Mouse (Mus musculus): ENCODE results near the gene Dusp28. TPM values are rescaled to one million over a fixed set of nuclear protein-coding genes. Genes with fewer than 3 reads are reported as not detected.

Dusp28 gene
- total and polyA plus RNA-seq, 3 experiments = 11.9 to 12.0 TPM; not detected in 1

DNA sequence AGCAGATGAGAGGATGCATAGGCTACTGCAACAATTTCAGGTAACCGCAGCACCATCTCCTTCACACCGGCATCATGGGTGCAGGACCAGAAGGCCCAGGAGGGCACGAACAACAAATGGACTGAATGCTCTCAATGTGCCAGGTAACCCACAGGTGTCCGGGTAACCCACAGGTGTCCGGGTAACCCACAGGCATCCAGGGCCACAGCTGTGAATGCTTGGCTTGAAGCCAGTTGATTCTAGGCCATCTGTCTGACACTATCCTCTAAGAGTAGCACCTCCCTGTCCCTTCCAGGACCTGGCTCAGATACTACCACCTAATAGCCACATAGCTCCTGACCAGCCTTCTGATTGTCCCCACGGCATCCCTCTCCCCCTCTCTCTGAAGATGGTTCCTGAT is 24.8 kb upstream of the Dusp28 start:
- Histone ChIP-seq H3K4me1 (ENCODE audit: control insufficient read depth in 1 of 2, insufficient read depth in 2 of 2, low read length in 2 of 2) (no peaks in the 10 kb centered on the region), H3K79me2 (ENCODE audit: control insufficient read depth, insufficient read depth, low read length, poor library complexity) (no peaks in the 10 kb centered on the region), H3K36me3 (ENCODE audit: control insufficient read depth in 1 of 2, insufficient read depth in 2 of 2, low read length in 2 of 2) (no peaks in the 10 kb centered on the region), H3K9ac (ENCODE audit: control insufficient read depth, low read depth, low read length, poor library complexity, severe bottlenecking) (no peak overlapping the region), H3K27ac (ENCODE audit: control insufficient read depth, low read depth, low read length) (no peak overlapping the region), H3K4me3 (ENCODE audit: control insufficient read depth in 1 of 2, insufficient read depth in 1 of 2, low read depth in 2 of 2, low read length in 2 of 2) (no peak overlapping the region), H3K27me3 (ENCODE audit: control insufficient read depth in 1 of 2, insufficient read depth in 2 of 2, low read length in 2 of 2) (no peaks in the 10 kb centered on the region), H3K9me3 (replicated peaks; ENCODE audit: insufficient read depth, low read length) (no peaks in the 10 kb centered on the region)
- DNase-seq (ENCODE audit: low read depth, low spot score) = no peak
- TF ChIP-seq ZMIZ1 (IDR thresholded peaks at IDR 0.05; ENCODE audit: low read depth, low read length) (no peak), POLR2A (IDR thresholded peaks at IDR 0.05; ENCODE audit: control insufficient read depth in 1 of 2, insufficient read depth in 1 of 2, low read depth in 1 of 2, low read length in 2 of 2, poor library complexity in 1 of 2) (no peak), MAZ (IDR thresholded peaks at IDR 0.05; ENCODE audit: low read depth, low read length) (no peak), MYB (IDR thresholded peaks at IDR 0.05; ENCODE audit: low read depth, low read length) (no peak), ETS1 (IDR thresholded peaks at IDR 0.05; ENCODE audit: low read depth, low read length) (no peak), MAFK (IDR thresholded peaks at IDR 0.05; ENCODE audit: borderline replicate concordance, low read depth, low read length) (no peak), GABPA (IDR thresholded peaks at IDR 0.05; ENCODE audit: low read depth, low read length) (no peak), CHD1 (IDR thresholded peaks at IDR 0.05; ENCODE audit: low read depth, low read length) (no peak), SMC3 (IDR thresholded peaks at IDR 0.05; ENCODE audit: low read depth, low read length) (no peak), NRF1 (IDR thresholded peaks at IDR 0.05; ENCODE audit: insufficient read depth, low read depth, low read length, poor library complexity, severe bottlenecking) (no peak), ZC3H11A (IDR thresholded peaks at IDR 0.05; ENCODE audit: low read depth, low read length) (no peak)

DNA sequence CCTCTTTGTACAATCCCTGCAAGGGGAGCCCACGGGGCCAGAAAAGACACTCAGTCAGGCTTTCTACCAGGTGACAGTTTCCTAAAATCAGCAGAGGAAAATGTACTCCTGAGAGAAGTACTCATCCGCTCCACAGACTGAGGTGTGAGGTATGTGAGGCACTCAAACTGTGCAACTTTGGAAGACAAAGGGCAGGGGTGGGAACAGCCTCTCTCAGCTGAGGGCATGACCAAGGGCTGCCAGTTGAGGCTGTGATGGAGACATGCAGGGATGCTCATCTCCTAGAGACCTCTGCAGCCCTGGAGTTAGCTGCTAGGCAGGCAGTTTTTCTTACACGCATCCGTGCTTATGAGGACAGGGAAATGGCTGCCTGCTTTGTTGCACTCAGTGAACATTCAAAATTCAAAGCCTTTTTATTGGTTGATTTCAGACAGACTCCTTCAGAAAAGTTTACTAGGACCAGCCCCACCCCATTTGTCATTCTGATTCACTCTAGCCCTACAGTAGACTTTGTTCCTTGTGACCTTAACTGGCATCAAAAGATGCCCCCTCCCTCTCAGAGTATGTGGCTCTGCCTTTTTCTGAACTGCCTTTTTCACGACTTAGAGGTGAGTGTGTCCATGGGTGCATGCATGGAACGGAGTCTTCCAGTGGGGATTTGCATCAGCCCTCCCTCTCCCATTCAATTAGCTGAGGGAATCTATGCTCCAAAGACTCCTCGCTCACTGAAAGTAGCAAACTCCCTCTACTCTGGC is 17.7 kb upstream of the Dusp28 start:
- no peaks in the 10 kb centered on the region for H3K79me2 ChIP-seq (ENCODE audit: control insufficient read depth, insufficient read depth, low read length, poor library complexity)
- H3K36me3 ChIP-seq (ENCODE audit: control insufficient read depth in 1 of 2, insufficient read depth in 2 of 2, low read length in 2 of 2) = no peaks in the 10 kb centered on the region
- H3K27me3 ChIP-seq (ENCODE audit: control insufficient read depth in 1 of 2, insufficient read depth in 2 of 2, low read length in 2 of 2) = no peaks in the 10 kb centered on the region
- H3K9ac ChIP-seq (ENCODE audit: control insufficient read depth, low read depth, low read length, poor library complexity, severe bottlenecking) = no peak overlapping the region
- DNase-seq (ENCODE audit: low read depth, low spot score) = no peak
- no peaks in the 10 kb centered on the region for H3K9me3 ChIP-seq (replicated peaks; ENCODE audit: insufficient read depth, low read length)
- TF ChIP-seq MYC (IDR thresholded peaks at IDR 0.05; ENCODE audit: low read depth, low read length) (no peak), NRF1 (IDR thresholded peaks at IDR 0.05; ENCODE audit: insufficient read depth, low read depth, low read length, poor library complexity, severe bottlenecking) (no peak), RCOR1 (IDR thresholded peaks at IDR 0.05; ENCODE audit: low read depth, low read length) (no peak), POLR2AphosphoS5 (IDR thresholded peaks at IDR 0.05; ENCODE audit: borderline replicate concordance, low read depth, low read length) (no peak), NELFE (IDR thresholded peaks at IDR 0.05; ENCODE audit: low read depth, low read length) (no peak), ZNF384 (IDR thresholded peaks at IDR 0.05; ENCODE audit: low read depth, low read length) (no peak), MYB (IDR thresholded peaks at IDR 0.05; ENCODE audit: low read depth, low read length) (no peak), ELF1 (IDR thresholded peaks at IDR 0.05; ENCODE audit: low read depth, low read length) (no peak), SIN3A (IDR thresholded peaks at IDR 0.05; ENCODE audit: low read length) (no peak), BHLHE40 (IDR thresholded peaks at IDR 0.05; ENCODE audit: borderline replicate concordance, low read depth, low read length) (no peak), ZC3H11A (IDR thresholded peaks at IDR 0.05; ENCODE audit: low read depth, low read length) (no peak), UBTF (IDR thresholded peaks at IDR 0.05; ENCODE audit: borderline replicate concordance, insufficient read depth, low read depth, low read length) (no peak), MAFK (IDR thresholded peaks at IDR 0.05; ENCODE audit: borderline replicate concordance, low read depth, low read length) (no peak), TCF12 (IDR thresholded peaks at IDR 0.05; ENCODE audit: low read depth, low read length) (no peak), E2F4 (IDR thresholded peaks at IDR 0.05; ENCODE audit: borderline replicate concordance, low read depth, low read length) (no peak), RAD21 (IDR thresholded peaks at IDR 0.05; ENCODE audit: low read depth, low read length) (no peak)
- H3K4me1 ChIP-seq (ENCODE audit: control insufficient read depth in 1 of 2, insufficient read depth in 2 of 2, low read length in 2 of 2) = no peaks in the 10 kb centered on the region
- H3K27ac ChIP-seq (ENCODE audit: control insufficient read depth, low read depth, low read length) = no peak overlapping the region
- no peak overlapping the region for H3K4me3 ChIP-seq (ENCODE audit: control insufficient read depth in 1 of 2, insufficient read depth in 1 of 2, low read depth in 2 of 2, low read length in 2 of 2)

Measured in MEL (cell line).